Mouse (Mus musculus) thymus, adult 18-20 months (tissue): ENCODE measurements around the gene Ppp1r13b.
A peak's percentile ranks its signal among the peaks of the same experiment; 100 is the strongest.

ENCODE experiments used
- DNase-seq, 2 experiments: peaks; one replicate each; pipeline ENCODE4 v3.0.0; 2022; ENCODE audit warnings: mixed read lengths in 2 of 2

Gene Ppp1r13b

DNA sequence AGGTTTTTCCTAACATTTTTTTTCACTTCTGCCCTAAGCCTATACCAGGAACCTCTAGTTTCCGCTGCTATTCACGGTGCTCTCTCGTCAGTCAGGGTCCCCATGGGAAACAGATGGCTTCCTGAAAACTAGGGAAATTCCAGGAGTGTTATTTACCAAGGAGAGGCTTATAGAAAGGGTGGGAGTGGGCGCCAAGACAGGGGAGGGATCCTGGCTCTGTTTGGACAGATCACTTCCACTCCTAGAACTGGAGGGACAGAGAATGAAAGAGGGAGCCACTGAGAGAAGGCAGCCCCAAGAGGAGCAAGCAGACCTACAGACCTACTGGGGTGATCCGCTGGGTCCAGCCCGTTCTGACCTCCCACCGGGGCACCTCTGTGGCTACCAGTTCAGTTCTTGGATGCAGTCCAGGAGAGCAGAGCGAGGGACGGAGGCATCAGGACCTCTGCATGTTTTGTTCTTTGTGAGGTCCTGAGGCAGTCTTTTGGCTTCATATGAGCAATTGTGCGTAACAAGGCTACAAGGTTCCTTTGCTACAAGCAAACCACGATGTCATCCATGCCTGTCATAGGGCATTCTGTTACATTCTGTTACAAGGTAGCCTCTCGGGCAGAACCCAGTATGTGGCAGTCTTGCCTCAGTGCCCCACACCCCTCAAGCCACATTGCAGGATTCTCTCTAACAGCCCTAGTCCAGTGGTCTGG lies 8.8 kb upstream of the Ppp1r13b start:
- no peak for DNase-seq

DNA sequence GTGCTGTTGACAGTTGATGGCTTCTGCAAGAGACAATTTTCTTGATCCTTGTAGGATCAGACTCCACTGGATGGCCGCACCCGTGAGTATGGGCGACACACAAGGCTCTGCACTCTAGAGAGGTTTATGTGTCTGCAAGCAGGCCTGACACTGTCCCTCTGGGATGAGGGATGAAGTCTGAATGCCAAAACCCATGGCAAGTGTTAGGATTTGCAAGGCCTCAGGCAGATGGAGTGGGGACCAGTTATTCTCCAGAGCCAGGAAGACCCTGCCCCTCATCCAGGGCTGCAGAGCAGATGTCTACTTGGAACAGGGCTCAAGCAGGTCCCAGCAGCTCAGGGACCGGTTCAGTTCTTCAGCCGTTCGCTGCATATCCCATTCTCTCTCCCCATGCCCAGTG lies 7.9 kb upstream of the Ppp1r13b start:
- DNase-seq: no peak

DNA sequence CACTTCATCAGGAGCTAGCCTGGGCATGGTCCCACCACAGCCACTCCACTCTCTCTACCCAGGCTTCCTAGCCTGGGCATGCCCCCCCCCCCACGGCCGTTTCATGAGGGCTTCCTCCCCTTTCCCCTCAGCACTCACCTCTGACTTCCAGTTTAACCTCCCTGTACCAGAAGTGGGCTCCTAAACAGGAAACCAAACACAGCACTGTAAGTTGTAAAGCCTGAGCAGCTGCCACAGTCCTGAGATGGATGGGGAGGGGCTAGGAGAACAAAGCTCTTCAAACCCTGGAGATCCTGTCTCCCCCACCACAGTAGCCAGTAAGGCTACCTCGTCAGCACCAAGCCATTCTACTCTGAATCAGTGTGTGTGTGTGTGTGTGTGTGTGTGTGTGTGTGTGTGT lies 6.1 kb upstream of the Ppp1r13b start:
- peak in 1 of 2 experiments; percentile 57 for DNase-seq

DNA sequence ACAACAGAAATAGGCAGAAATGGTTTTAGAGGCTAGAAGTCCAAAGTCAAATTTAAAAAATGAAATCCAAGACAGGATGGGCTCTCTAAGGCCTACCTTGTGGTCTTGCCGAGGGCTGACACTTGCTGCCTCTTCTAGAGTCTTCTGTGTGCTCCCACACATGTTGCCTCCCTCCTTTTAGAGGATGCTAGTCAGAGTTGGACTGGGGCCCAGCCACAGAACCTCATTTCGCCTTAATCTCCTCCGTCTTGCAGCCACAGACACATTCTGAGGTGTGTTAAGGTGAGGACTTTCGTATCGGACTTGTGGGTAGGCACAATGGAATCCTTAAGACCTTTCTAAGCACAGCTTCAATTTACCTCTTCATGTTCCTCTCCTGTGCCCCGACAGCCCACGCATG lies 4.9 kb upstream of the Ppp1r13b start:
- no peak for DNase-seq

DNA sequence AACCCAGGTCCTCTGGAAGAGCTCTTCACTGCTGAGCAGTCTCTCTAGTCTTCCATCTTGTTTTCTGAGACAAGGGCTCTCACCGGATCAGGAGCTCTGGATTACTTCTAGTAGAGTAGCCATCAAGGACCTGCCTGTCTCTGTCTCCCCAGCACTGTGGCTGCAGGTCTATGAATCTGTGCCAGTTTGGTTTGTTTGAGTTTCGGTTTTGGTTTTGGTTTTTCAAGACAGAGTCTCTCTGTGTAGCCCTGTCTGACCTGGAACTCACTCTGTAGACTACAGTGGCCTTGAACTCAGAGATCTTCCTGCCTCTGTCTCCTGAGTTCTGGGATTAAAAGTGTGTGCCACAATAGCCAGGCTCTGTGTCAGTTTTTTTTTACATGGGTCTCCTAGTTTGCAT lies 3.9 kb upstream of the Ppp1r13b start:
- no peak for DNase-seq

DNA sequence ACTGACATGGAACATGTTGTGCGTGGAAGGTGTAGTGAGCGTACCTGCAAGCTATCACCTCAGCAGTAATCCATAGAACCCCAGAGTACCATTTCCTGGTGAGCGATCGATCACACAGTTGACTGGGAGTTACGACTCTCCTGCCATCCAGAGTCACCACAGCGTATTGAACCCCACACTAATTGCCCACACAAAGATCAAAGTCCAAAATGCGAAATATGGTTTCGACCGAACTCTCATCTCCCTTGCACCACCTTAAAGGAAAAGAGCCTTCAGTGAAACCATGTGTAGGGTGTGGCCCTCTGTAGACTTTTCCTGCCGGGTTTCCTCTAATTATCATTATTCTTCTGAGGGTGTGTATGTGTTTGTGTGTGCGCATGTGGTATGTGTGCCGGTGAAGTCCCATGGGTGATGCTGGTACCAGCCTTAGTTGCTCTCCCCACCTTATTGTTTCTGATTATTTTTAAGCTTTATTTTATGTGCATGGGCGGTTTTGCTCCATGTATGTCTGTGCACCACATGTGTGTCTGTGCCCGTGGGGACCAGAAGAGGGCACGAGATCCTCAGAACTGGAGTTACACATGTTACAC lies 3.4 kb upstream of the Ppp1r13b start:
- no peak for DNase-seq

DNA sequence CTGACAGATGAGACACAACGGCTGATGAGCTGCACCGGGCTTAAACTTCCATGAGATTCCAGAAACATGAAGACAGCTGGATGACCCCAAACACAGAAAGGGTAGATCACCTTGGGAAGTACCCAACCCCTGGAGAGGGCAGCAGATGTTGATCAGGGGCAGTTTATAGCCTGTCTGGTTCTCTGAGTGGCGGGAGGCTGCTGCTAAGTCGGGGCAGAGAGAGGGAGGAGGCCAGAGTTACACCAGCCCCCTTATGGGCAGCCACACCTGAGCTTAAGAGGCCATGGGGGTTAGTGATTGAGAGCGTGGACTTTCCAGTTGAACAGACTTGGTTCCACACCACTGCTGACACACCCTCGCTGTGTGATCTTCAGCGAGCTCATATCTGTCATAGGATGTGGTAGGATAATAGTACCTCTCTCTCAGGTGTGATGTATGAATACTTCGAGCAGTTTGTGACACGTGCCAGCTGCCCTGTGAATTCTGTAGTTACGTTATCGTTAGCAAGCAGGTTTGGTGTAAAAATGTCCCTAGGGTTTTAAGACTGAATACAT lies 1.2 kb upstream of the Ppp1r13b start:
- DNase-seq: no peak

DNA sequence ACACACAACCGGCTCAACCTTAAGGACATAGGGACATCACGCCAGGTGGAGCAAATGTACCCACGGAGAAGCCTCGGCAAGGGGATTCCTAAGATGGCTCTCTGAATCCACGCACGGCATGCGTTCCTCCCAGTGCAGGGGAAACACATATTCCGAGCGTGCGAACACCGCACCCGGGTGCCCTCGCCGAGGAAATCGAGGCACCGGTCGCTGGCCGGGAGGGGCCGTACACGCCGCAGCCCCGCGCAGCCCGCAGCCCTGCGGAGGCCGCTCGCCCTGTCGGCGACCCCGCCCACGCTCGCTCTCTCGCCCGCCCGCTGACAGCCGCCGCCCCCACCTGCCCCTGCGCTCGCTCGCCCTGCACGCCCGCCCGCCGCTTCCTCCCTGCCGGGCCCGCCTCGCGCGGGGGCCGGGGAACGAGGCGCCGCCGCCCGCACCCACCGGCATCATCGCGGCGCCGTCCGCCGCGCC lies 454 bp downstream of the Ppp1r13b start:
- DNase-seq: peak; percentile 70 to 71

DNA sequence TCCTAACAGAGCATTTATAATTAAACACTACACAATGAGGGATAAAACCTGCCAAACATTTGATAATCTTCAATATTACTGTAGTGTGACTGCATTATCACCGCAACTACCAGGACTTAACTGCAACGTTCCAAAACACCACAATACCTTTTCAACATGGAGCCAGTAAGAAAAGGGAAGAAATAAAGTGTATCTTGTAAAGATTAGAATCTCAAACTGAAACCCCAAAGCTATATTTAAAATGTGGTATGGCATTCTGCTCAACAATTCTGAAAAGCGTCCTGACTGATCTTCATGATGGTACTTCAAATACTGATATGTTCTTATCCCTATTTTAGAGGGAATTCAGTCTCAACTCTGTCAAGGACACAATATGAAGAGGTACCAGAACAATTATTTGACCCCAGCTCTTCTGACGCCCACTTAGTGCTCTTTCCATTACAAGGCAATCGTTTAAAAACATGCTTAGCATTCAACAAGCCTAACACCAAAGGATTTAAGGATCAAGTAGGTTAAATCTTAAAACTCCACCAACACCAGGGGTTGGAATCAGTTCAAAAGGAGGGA lies 1.5 kb downstream of the Ppp1r13b start:
- no peak for DNase-seq

DNA sequence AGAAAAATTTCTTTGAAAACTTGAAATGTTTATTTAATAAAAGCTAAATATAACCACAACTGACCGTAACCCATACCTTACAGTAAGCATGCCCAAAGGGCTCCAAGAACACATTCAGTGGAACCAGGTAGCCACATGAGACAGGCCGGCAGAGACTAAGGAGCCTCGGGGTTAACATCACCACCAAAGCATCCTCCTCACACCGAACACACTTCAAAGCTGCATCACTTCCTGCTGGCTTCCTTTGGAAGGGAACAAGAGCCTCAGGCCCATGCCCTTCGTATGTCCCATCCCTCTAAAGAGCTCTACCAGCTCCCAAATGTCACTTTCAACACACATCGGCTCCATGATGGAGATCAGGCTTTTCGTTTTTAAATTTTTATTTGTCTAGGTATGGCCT lies 5.4 kb downstream of the Ppp1r13b start:
- no peak for DNase-seq

DNA sequence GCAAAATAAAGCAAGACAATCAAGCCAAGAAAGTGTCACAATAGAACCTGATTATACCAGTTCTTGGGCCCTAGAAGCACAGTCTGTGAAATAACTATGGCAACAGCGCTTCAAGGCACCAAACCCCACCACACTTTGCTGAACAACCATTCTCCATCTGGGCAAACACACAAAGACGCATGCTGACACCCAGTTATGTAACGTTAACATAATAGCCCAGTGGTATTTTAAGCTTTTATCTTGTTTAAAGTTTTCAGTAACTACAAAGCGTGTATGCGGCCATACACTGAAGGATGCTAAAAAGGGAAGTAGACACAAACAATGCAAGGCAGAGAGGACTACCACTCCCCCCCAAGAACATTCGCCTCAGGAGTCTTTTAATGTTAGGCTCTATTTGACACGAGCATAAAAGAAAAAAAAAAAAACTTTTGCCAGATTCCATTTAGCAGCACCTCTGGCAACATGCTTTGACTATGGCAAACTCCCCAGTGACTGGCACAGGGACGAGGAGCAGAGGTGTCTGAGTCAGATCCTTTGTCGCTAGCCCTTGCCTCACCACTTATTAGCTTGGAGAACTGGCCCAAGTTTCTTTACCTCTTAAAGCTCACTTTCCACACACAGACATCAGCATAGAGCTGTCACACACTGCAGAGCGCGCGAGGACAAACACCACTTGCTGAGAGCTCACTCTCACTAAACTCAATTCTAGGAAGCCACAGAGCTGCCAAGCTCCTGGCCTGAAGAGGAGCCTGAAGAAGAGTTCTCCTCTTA lies 6.6 kb downstream of the Ppp1r13b start:
- no peak for DNase-seq

DNA sequence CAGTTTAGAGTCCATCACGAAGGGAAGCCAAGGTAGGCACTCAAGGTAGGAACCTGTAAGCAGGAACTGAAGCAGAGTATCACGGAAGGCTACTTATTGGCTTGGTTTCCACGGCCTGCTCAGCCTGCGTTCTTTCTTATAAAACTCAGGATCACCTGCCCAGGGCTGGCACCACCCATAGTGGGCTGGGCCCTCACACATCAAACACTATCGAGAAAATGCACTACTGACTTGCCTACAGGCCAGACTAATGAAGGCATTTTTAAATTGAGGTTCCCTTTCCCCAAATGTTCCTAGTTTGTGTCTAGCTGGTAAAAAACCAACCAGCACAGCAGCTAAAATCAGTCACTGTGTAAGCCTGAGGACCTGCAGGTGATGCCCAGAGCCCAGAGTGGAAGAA lies 8.3 kb downstream of the Ppp1r13b start:
- DNase-seq: no peak

DNA sequence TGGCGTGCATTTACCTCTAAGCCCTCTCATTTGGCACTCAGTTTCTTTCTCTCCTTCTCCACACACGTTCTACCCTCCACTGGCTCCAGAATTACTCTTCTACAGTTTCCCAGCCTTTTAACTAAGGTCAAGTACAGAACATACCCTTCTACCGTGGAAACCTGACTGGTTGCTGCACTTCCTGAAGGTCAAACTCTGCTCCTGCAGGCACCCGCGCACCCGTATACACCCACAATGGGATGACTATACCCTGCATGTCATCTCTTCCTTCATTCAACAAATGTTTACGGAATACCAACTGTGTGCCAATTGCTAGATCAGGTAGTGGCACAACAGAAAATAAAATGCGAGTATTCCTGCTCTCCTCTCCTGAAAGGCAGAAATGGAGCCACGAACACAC lies 9.2 kb downstream of the Ppp1r13b start:
- DNase-seq: no peak

DNA sequence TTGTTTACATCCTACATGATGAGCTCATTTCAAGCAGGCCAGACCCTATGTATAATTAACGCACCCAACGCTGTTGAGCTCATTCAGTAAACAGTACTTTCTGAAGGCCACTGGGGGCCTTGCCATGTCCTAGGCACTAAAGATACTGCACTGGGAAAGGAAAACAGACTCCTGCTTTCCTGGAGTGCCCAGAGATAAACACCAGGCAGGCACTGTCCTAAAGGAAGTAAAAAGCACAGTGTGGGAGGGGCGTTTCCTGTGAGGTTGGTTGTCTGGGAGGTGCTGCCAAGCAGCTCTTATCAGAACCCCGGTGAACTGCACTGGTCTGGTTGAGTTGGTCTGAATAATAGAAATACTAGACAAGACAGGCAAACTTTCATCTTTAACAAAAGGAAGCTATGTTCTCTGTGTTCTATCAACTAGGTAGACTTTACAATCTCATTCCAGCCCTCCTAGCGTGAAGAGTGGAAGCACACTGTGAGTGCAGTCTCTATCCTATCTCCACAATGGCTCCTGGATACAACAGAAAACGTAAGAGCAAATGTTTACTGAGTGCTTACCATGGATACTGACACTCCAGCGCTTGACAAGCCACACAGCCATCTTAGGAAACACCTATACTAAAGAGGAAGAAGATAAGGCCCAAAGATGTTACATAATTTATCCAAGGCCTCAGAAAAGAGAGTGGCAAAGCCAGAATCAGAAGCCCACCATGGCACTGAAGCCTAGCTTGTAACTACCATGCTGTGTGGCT lies 10.8 kb downstream of the Ppp1r13b start:
- no peak for DNase-seq

DNA sequence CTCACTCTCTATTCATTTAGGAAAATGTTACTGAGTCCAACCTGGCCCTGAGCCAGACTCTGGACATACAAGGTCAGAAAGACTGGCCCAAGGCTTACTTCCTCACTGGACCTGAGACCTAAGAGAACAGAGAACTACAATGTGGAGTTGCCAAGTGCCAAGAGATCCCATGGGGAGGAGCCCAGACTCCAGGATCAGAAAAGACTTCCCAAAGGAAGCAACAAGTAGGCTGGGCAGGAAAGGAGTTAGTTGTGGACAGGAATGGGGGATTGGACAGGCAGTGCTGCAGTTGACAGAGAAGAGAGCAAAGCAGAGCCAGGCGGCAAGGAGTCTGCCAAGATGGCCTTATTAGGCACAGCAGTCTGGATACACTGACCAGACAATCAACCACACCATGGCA lies 13.8 kb downstream of the Ppp1r13b start:
- DNase-seq: no peak

DNA sequence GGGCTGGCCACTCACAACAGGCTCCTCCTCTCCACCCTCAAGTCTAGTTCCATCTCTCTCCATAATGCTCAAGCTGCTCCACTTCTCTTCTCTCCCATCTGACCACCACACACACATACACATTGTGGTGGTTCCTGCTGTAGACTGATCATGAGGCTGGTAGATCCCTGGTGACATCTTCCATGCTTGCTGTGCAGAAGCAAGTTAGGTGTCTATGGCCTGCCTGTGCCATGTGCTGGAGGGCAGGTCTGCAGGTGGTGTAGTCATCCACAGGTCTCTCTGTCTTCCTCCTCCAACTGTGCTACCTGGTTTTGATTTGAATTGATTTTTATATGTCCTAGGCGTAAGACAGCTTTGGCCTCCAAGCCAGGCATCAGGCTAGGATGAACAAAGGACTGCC lies 14.9 kb downstream of the Ppp1r13b start:
- DNase-seq: no peak

DNA sequence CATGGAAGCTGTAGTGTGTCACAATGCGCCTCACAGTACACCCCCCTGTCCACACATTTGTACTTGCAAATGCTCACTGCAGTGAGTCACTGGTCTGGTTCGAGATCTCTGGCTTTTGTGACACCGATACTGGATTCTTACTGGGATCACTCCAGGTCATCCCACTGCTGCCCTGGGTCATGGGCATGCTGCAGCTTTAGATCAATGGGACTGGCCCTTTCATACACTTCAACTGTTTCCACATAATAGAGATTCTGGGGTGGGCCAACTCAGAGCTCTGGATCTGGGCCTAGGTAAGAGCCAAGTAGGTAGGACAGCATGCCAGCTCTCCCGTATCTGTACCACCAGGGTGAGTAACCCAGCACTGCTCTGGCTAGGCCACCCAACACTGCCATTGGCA lies 16.1 kb downstream of the Ppp1r13b start:
- DNase-seq: no peak

DNA sequence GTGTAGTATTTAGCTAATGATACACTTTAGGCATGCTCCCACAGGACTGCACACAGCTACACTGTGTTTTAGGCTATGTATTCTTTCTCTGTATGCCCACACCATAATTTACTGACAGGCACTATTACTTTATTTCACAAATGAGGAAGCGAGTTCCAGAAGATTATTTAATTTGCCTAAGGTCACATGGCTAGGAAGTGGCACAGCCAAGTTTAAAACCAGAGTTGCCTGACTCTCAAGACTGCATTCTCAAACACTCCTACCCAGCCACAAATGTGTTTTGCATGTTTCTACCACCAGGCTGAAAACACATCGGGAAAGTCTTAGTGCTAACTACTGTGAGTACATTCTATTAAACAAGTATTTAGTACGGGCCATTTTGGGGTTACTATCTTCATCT lies 18.7 kb downstream of the Ppp1r13b start:
- DNase-seq: no peak

DNA sequence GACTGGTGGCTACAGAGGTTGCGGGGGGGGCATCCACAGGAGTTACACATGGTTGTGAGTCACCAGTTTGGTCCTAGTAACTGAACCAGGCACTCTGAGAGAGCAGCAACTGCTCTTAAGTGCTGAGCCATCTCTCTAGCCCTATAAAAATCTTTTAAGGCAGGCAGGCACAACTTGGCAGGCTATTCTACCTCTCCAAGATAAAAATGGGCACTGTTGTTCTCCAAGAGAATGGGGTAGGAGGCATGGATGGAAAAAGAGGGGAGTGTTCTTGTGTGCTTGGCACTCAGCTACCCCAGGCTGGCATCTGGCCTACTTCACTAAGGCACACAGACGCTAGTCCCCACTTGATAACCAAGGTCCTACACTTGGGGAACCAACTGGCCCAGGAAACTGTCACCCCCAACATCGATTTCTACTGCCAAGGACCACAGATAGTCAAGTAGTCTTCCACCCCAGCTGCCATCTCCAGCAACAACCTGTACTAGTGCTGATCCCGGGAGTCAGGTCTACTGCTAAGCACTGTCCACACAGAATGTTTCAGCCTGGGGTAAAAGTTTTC lies 19.5 kb downstream of the Ppp1r13b start:
- DNase-seq: no peak

DNA sequence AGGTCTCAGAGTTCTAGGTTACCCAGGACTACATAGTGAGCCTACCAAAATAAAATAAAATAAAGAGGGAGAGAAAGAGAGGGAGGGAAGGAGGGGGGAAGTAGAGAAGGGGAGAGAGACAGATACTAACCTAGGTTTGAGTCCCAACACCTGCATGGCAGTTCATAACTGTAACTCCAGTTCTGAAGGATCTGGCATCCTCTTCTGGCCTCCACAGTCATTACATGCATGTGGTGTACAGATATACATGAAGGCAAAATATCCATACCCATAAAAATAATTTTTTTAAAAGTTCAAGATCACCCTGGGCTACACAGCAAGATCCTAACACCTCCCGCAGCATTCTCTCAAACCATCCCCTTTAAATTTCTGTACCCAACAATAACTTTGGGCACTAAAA lies 20.9 kb downstream of the Ppp1r13b start:
- no peak for DNase-seq

DNA sequence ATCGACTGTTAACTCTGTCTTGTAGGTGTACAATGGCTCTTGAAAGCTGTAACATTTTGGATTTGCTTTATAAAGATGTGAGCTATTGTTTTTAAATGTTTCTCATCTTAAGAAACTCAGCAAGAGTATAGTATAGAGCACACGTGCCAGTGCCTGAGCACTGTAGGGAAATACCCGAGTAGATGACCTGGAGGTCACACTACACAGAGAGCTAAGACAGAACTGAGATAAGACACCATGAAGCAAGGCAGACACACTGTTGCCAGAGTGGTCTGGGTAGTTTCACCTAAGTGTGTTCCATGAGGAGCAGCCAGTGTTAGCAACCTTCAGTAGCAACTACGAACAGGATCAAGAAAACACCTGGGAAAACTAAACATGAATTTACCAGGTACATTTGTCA lies 25.1 kb downstream of the Ppp1r13b start:
- no peak for DNase-seq

DNA sequence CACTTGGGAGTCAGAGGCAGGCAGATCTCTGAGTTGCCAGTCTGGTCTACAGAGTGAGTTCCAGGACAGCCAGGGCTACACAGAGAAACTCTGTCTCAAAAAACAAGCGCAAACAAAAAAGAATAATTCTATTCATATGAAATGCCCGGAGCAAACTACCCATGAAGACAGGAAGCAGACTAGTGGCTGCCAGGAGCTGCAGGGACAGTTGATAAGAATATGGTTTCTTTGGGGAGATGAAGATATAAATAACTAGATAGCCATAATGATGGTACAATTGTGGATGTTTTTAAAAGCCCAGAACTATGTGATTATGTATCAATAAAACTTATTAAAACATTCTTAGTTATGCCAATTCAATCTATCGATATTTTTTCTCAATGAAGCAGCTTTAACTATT lies 25.9 kb downstream of the Ppp1r13b start:
- DNase-seq: no peak
